Mouse (Mus musculus) mature B cell (primary cell): ENCODE data around the gene Olfr315.
"Not testable (repeated sequence)": the region's sequence is repeated elsewhere in the genome, so short reads cannot be mapped to it uniquely, and the experiment has no call there.

Experiments used
- in situ Hi-C: fragments of 300-500 bp; cut with MboI; formaldehyde crosslinking; loops from 2 replicates; pipeline ENCODE4 v1.14.3; 2019

The Olfr315 gene

GRCm38 (mm10) chr11:58772888-58773287, at the start of gene Olfr315:
Gene Olfr315 (plus strand): TSS chr11:58773188.
- in situ Hi-C loops, result no loop called here

GRCm38 (mm10) chr11:58723914-58724313, 49.1 kb upstream of the Olfr315 start, which contains the start of gene Olfr318:
Gene Olfr318 (minus strand): TSS chr11:58724014.
- in situ Hi-C loops, result no loop called here

GRCm38 (mm10) chr11:58727896-58728650, 44.9 kb upstream of the Olfr315 start:
- in situ Hi-C loops, result not testable (repeated sequence)

GRCm38 (mm10) chr11:58733372-58733771, 39.6 kb upstream of the Olfr315 start:
- in situ Hi-C loops, result no loop called here

GRCm38 (mm10) chr11:58738792-58739262, 34.2 kb upstream of the Olfr315 start, which contains the start of gene Olfr317:
Gene Olfr317 (minus strand): TSS chr11:58739212.
- in situ Hi-C loops, result no loop called here

GRCm38 (mm10) chr11:58751096-58751495, 21.9 kb upstream of the Olfr315 start:
- in situ Hi-C loops, result not testable (repeated sequence)

- in situ Hi-C loops, result no loop called here
Measured at GRCm38 (mm10) chr11:58752434-58752833, 20.6 kb upstream of the Olfr315 start, which contains the start of gene Olfr316. Gene Olfr316 (plus strand): TSS chr11:58752734.

- in situ Hi-C loops, result no loop called here
Measured at GRCm38 (mm10) chr11:58782480-58783089, 9.6 kb downstream of the Olfr315 start, which contains the start of gene Olfr314. Gene Olfr314 (plus strand): TSS chr11:58782952.

- in situ Hi-C loops, result no loop called here
Measured at GRCm38 (mm10) chr11:58784182-58784581, 11.2 kb downstream of the Olfr315 start.

- in situ Hi-C loops, result no loop called here
Measured at GRCm38 (mm10) chr11:58787651-58788050, 14.7 kb downstream of the Olfr315 start.

GRCm38 (mm10) chr11:58788346-58788745, 15.4 kb downstream of the Olfr315 start:
- in situ Hi-C loops, result no loop called here

GRCm38 (mm10) chr11:58789532-58789931, 16.5 kb downstream of the Olfr315 start:
- in situ Hi-C loops, result no loop called here

GRCm38 (mm10) chr11:58790053-58790452, 17.1 kb downstream of the Olfr315 start:
- in situ Hi-C loops, result no loop called here

GRCm38 (mm10) chr11:58790646-58791045, 17.7 kb downstream of the Olfr315 start:
- in situ Hi-C loops, result no loop called here

GRCm38 (mm10) chr11:58795856-58796255, 22.9 kb downstream of the Olfr315 start:
- in situ Hi-C loops, result no loop called here

- in situ Hi-C loops, result no loop called here
Measured at GRCm38 (mm10) chr11:58796850-58797249, 23.9 kb downstream of the Olfr315 start.

- in situ Hi-C loops, result no loop called here
Measured at GRCm38 (mm10) chr11:58799747-58800146, 26.8 kb downstream of the Olfr315 start.

- in situ Hi-C loops, result no loop called here
Measured at GRCm38 (mm10) chr11:58801558-58802228, 28.7 kb downstream of the Olfr315 start, which contains the start of gene Fam183b. Gene Fam183b (minus strand): TSS chr11:58801960.

- in situ Hi-C loops, result no loop called here
Measured at GRCm38 (mm10) chr11:58803871-58804270, 30.9 kb downstream of the Olfr315 start.

- in situ Hi-C loops, result no loop called here
Measured at GRCm38 (mm10) chr11:58804393-58804792, 31.4 kb downstream of the Olfr315 start.

- in situ Hi-C loops, result no loop called here
Measured at GRCm38 (mm10) chr11:58812001-58812400, 39.0 kb downstream of the Olfr315 start.

GRCm38 (mm10) chr11:58814700-58815099, 41.7 kb downstream of the Olfr315 start, which contains the start of gene Olfr313:
Gene Olfr313 (plus strand): TSS chr11:58815000.
- in situ Hi-C loops, result not testable (repeated sequence)
